Mouse (Mus musculus): ENCODE measurements around the gene Syt2. TPM values are rescaled to one million over a fixed set of nuclear protein-coding genes. Genes with fewer than 3 reads are reported as not detected.

Syt2 gene
- polyA plus RNA-seq (2012; rRNA removed): 28.1 and 33.3 TPM in 2 replicates

- peak within 1 kb of the TSS; percentile 19 for H3K4me3 ChIP-seq (ENCODE audit: insufficient read depth, low read length)
- TF ChIP-seq POLR2A (IDR thresholded peaks at IDR 0.05; ENCODE audit: extremely low read depth, insufficient read depth, low read length): no peak
- no peak within 1 kb of the TSS for H3K27ac ChIP-seq (ENCODE audit: insufficient read depth, low read length)
- no peaks in the 10 kb centered on the region for H3K4me1 ChIP-seq (ENCODE audit: control insufficient read depth, insufficient read depth, low read length)
These were observed at the start of gene Syt2 for GRCm38 (mm10) chr1:134646261-134646962. Syt2 (plus strand) TSS chr1:134646677.

- Histone ChIP-seq H3K27ac (ENCODE audit: insufficient read depth, low read length) (no peak overlapping the region), H3K4me1 (ENCODE audit: control insufficient read depth, insufficient read depth, low read length) (no peaks in the 10 kb centered on the region), H3K4me3 (ENCODE audit: insufficient read depth, low read length) (no peak overlapping the region)
- TF ChIP-seq POLR2A (IDR thresholded peaks at IDR 0.05; ENCODE audit: extremely low read depth, insufficient read depth, low read length) (no peak), CTCF (IDR thresholded peaks at IDR 0.05; ENCODE audit: extremely low read depth, insufficient read depth, low read length) (no peak)
These were observed 49.0 kb upstream of the Syt2 start for GRCm38 (mm10) chr1:134597339-134598054.

- TF ChIP-seq CTCF (IDR thresholded peaks at IDR 0.05; ENCODE audit: extremely low read depth, insufficient read depth, low read length) (no peak), POLR2A (IDR thresholded peaks at IDR 0.05; ENCODE audit: extremely low read depth, insufficient read depth, low read length) (no peak)
- Histone ChIP-seq H3K4me1 (ENCODE audit: control insufficient read depth, insufficient read depth, low read length) (no peaks in the 10 kb centered on the region), H3K27ac (ENCODE audit: insufficient read depth, low read length) (no peak overlapping the region), H3K4me3 (ENCODE audit: insufficient read depth, low read length) (no peak overlapping the region)
These were observed 42.4 kb upstream of the Syt2 start for GRCm38 (mm10) chr1:134604086-134604485.

- H3K4me1 ChIP-seq (ENCODE audit: control insufficient read depth, insufficient read depth, low read length): no peaks in the 10 kb centered on the region
- TF ChIP-seq CTCF (IDR thresholded peaks at IDR 0.05; ENCODE audit: extremely low read depth, insufficient read depth, low read length) (no peak), POLR2A (IDR thresholded peaks at IDR 0.05; ENCODE audit: extremely low read depth, insufficient read depth, low read length) (no peak)
- no peak overlapping the region for H3K4me3 ChIP-seq (ENCODE audit: insufficient read depth, low read length)
- H3K27ac ChIP-seq (ENCODE audit: insufficient read depth, low read length): no peak overlapping the region
These were observed 40.8 kb upstream of the Syt2 start for GRCm38 (mm10) chr1:134605670-134606069.

GRCm38 (mm10) chr1:134606381-134606780 is 40.1 kb upstream of the Syt2 start:
- Histone ChIP-seq H3K4me3 (ENCODE audit: insufficient read depth, low read length) (no peak overlapping the region), H3K4me1 (ENCODE audit: control insufficient read depth, insufficient read depth, low read length) (no peaks in the 10 kb centered on the region), H3K27ac (ENCODE audit: insufficient read depth, low read length) (no peak overlapping the region)
- TF ChIP-seq POLR2A (IDR thresholded peaks at IDR 0.05; ENCODE audit: extremely low read depth, insufficient read depth, low read length) (no peak), CTCF (IDR thresholded peaks at IDR 0.05; ENCODE audit: extremely low read depth, insufficient read depth, low read length) (no peak)

- no peak for TF ChIP-seq POLR2A (IDR thresholded peaks at IDR 0.05; ENCODE audit: extremely low read depth, insufficient read depth, low read length)
- H3K4me3 ChIP-seq (ENCODE audit: insufficient read depth, low read length): no peak overlapping the region
- no peaks in the 10 kb centered on the region for H3K4me1 ChIP-seq (ENCODE audit: control insufficient read depth, insufficient read depth, low read length)
- no peak overlapping the region for H3K27ac ChIP-seq (ENCODE audit: insufficient read depth, low read length)
These were observed 39.2 kb upstream of the Syt2 start for GRCm38 (mm10) chr1:134607279-134607678.

- Histone ChIP-seq H3K4me3 (ENCODE audit: insufficient read depth, low read length) (no peak overlapping the region), H3K4me1 (ENCODE audit: control insufficient read depth, insufficient read depth, low read length) (no peaks in the 10 kb centered on the region), H3K27ac (ENCODE audit: insufficient read depth, low read length) (no peak overlapping the region)
- TF ChIP-seq POLR2A (IDR thresholded peaks at IDR 0.05; ENCODE audit: extremely low read depth, insufficient read depth, low read length) (no peak), CTCF (IDR thresholded peaks at IDR 0.05; ENCODE audit: extremely low read depth, insufficient read depth, low read length) (no peak)
These were observed 37.3 kb upstream of the Syt2 start for GRCm38 (mm10) chr1:134609172-134609571.

- TF ChIP-seq POLR2A (IDR thresholded peaks at IDR 0.05; ENCODE audit: extremely low read depth, insufficient read depth, low read length): no peak
- no peak for TF ChIP-seq CTCF (IDR thresholded peaks at IDR 0.05; ENCODE audit: extremely low read depth, insufficient read depth, low read length)
- Histone ChIP-seq H3K27ac (ENCODE audit: insufficient read depth, low read length) (no peak overlapping the region), H3K4me3 (ENCODE audit: insufficient read depth, low read length) (no peak overlapping the region), H3K4me1 (ENCODE audit: control insufficient read depth, insufficient read depth, low read length) (no peaks in the 10 kb centered on the region)
These were observed 31.9 kb upstream of the Syt2 start for GRCm38 (mm10) chr1:134614554-134614953.

- no peak overlapping the region for H3K27ac ChIP-seq (ENCODE audit: insufficient read depth, low read length)
- no peak for TF ChIP-seq POLR2A (IDR thresholded peaks at IDR 0.05; ENCODE audit: extremely low read depth, insufficient read depth, low read length)
- TF ChIP-seq CTCF (IDR thresholded peaks at IDR 0.05; ENCODE audit: extremely low read depth, insufficient read depth, low read length): no peak
- H3K4me3 ChIP-seq (ENCODE audit: insufficient read depth, low read length): no peak overlapping the region
- no peaks in the 10 kb centered on the region for H3K4me1 ChIP-seq (ENCODE audit: control insufficient read depth, insufficient read depth, low read length)
These were observed 31.5 kb upstream of the Syt2 start for GRCm38 (mm10) chr1:134614988-134615387.

GRCm38 (mm10) chr1:134617656-134618055 is 28.8 kb upstream of the Syt2 start:
- TF ChIP-seq CTCF (IDR thresholded peaks at IDR 0.05; ENCODE audit: extremely low read depth, insufficient read depth, low read length) (no peak), POLR2A (IDR thresholded peaks at IDR 0.05; ENCODE audit: extremely low read depth, insufficient read depth, low read length) (no peak)
- H3K4me1 ChIP-seq (ENCODE audit: control insufficient read depth, insufficient read depth, low read length): no peaks in the 10 kb centered on the region
- no peak overlapping the region for H3K27ac ChIP-seq (ENCODE audit: insufficient read depth, low read length)
- H3K4me3 ChIP-seq (ENCODE audit: insufficient read depth, low read length): no peak overlapping the region

All from cortical plate, adult 2 months (tissue).